16 mouse cellular contexts compared by ENCODE assay signal in the genomic region with DNA sequence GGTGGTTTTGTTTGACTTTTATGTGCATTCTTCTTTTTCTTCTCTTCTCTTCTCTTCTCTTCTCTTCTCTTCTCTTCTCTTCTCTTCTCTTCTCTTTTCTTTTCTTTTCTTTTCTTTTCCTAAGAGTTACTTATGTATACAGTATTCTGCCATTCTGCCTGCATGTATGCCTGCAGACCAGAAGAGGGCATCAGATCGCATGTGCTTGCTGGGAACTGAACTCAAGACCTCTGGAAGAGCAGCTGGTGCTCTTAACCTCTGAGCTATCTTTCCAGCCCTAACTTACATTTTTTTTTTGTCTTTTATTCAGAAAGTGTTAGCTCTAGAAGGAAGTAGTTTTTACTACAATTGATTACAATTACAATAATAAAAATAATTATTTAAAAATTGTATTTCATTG. TPM values are rescaled to one million over a fixed set of nuclear protein-coding genes. Genes with fewer than 3 reads are reported as not detected.
DNase-seq lines count a peak whose midpoint lies in the region; ATAC-seq and TF ChIP-seq lines count a peak whose summit lies in the region.
"Had no signal": no experiment of that assay in that cellular context is flagged by ENCODE, and none has a peak within 500 bp of the region (broad histone marks: within the 10 kb centered on the region; RNA-seq: fewer than 3 reads in every experiment).

No protein-coding gene starts in this region.

- no peaks in the 10 kb centered on the region for H3K4me1 ChIP-seq in intestine, postnatal 0 days (replicated peaks; ENCODE audit: control insufficient read depth, insufficient read depth, low read length)
- no peaks in the 10 kb centered on the region for H3K4me1 ChIP-seq in intestine, embryonic 16.5 days (ENCODE audit: control insufficient read depth, insufficient read depth, low read length)
- no peaks in the 10 kb centered on the region for H3K4me1 ChIP-seq in midbrain, postnatal 0 days (ENCODE audit: insufficient read depth, low read length)
- H3K4me1 ChIP-seq in midbrain, embryonic 13.5 days (replicated peaks): 0 out of 2 replicates have a peak, but pooled peaks cover 3% of the 10 kb centered on the region
- H3K4me1 ChIP-seq in small intestine, adult 2 months (ENCODE audit: control insufficient read depth, insufficient read depth, insufficient read length, low read length): no peaks in the 10 kb centered on the region
- H3K4me1 ChIP-seq in midbrain, embryonic 11.5 days (ENCODE audit: control insufficient read depth, insufficient read depth, low read length): no peaks in the 10 kb centered on the region
- H3K4me1 ChIP-seq: lung, embryonic 15.5 days; midbrain, embryonic 10.5 days; stomach, embryonic 15.5 days had no signal

- H3K9me3 ChIP-seq in intestine, postnatal 0 days (ENCODE audit: control insufficient read depth): no peaks in the 10 kb centered on the region
- H3K9me3 ChIP-seq in intestine, embryonic 16.5 days (ENCODE audit: control insufficient read depth, low read length): no peaks in the 10 kb centered on the region
- H3K9me3 ChIP-seq in midbrain, postnatal 0 days (ENCODE audit: low read length): no peaks in the 10 kb centered on the region
- no peaks in the 10 kb centered on the region for H3K9me3 ChIP-seq in midbrain, embryonic 13.5 days
- no peaks in the 10 kb centered on the region for H3K9me3 ChIP-seq in midbrain, embryonic 11.5 days (ENCODE audit: control insufficient read depth, low read length)
- H3K9me3 ChIP-seq: lung, embryonic 15.5 days; stomach, embryonic 15.5 days had no signal

- 88% methylated on average over 1 of the region's 1 CpGs for WGBS in intestine, postnatal 0 days
- WGBS in intestine, embryonic 16.5 days: 75% methylated on average over 1 of the region's 1 CpGs
- WGBS in midbrain, postnatal 0 days: 88% methylated on average over 1 of the region's 1 CpGs
- 84% methylated on average over 1 of the region's 1 CpGs for WGBS in midbrain, embryonic 13.5 days
- 77% methylated on average over 1 of the region's 1 CpGs for WGBS in small intestine, adult 2 months
- 83% methylated on average over 1 of the region's 1 CpGs for WGBS in midbrain, embryonic 11.5 days

- no peaks in the 10 kb centered on the region for H3K27me3 ChIP-seq in intestine, postnatal 0 days (replicated peaks; ENCODE audit: control insufficient read depth, insufficient read depth, low read length)
- no peaks in the 10 kb centered on the region for H3K27me3 ChIP-seq in intestine, embryonic 16.5 days (replicated peaks; ENCODE audit: control insufficient read depth, insufficient read depth, low read length)
- no peaks in the 10 kb centered on the region for H3K27me3 ChIP-seq in midbrain, postnatal 0 days (ENCODE audit: insufficient read depth, low read length)
- H3K27me3 ChIP-seq in midbrain, embryonic 13.5 days: no peaks in the 10 kb centered on the region
- H3K27me3 ChIP-seq in small intestine, adult 2 months (ENCODE audit: control insufficient read depth, insufficient read depth, low read length): no peaks in the 10 kb centered on the region
- no peaks in the 10 kb centered on the region for H3K27me3 ChIP-seq in midbrain, embryonic 11.5 days (ENCODE audit: control insufficient read depth, insufficient read depth, low read length)
- H3K27me3 ChIP-seq: lung, embryonic 15.5 days; stomach, embryonic 15.5 days had no signal

- H3K4me2 ChIP-seq in intestine, postnatal 0 days (replicated peaks; ENCODE audit: low read depth): no peak overlapping the region
- H3K4me2 ChIP-seq in intestine, embryonic 16.5 days (ENCODE audit: low read depth, low read length): no peak overlapping the region
- H3K4me2 ChIP-seq in midbrain, postnatal 0 days (ENCODE audit: low read depth, low read length, poor library complexity, severe bottlenecking): no peak overlapping the region
- H3K4me2 ChIP-seq in midbrain, embryonic 13.5 days (replicated peaks): no peak overlapping the region
- no peak overlapping the region for H3K4me2 ChIP-seq in midbrain, embryonic 11.5 days
- H3K4me2 ChIP-seq: lung, embryonic 15.5 days; stomach, embryonic 15.5 days had no signal

- H3K4me3 ChIP-seq in intestine, postnatal 0 days (ENCODE audit: low read depth, low read length): no peak overlapping the region
- H3K4me3 ChIP-seq in intestine, embryonic 16.5 days (ENCODE audit: low read length): no peak overlapping the region
- no peak overlapping the region for H3K4me3 ChIP-seq in midbrain, postnatal 0 days (ENCODE audit: low read depth, low read length)
- no peak overlapping the region for H3K4me3 ChIP-seq in midbrain, embryonic 13.5 days (replicated peaks)
- no peak overlapping the region for H3K4me3 ChIP-seq in small intestine, adult 2 months (ENCODE audit: low read depth, low read length)
- no peak overlapping the region for H3K4me3 ChIP-seq in midbrain, embryonic 11.5 days (ENCODE audit: low read depth, low read length)
- H3K4me3 ChIP-seq: lung, embryonic 15.5 days; midbrain, embryonic 10.5 days; stomach, embryonic 15.5 days had no signal

- ATAC-seq in intestine, postnatal 0 days: no peak
- no peak for ATAC-seq in intestine, embryonic 16.5 days
- no peak for ATAC-seq in midbrain, postnatal 0 days (ENCODE audit: low FRiP score)
- ATAC-seq in midbrain, embryonic 13.5 days: no peak
- no peak for ATAC-seq in midbrain, embryonic 11.5 days (ENCODE audit: low FRiP score)

- H3K9ac ChIP-seq in intestine, postnatal 0 days (ENCODE audit: low read depth, low read length): no peak overlapping the region
- H3K9ac ChIP-seq in intestine, embryonic 16.5 days (ENCODE audit: low read depth, low read length): no peak overlapping the region
- H3K9ac ChIP-seq in midbrain, postnatal 0 days (replicated peaks; ENCODE audit: low read length, poor library complexity, severe bottlenecking): no peak overlapping the region
- no peak overlapping the region for H3K9ac ChIP-seq in midbrain, embryonic 13.5 days (replicated peaks)
- H3K9ac ChIP-seq in midbrain, embryonic 11.5 days (ENCODE audit: low read length): no peak overlapping the region
- H3K9ac ChIP-seq: lung, embryonic 15.5 days; stomach, embryonic 15.5 days had no signal

- no peak for DNase-seq in midbrain, postnatal 0 days (ENCODE audit: low spot score)
- peak; percentile 37 for DNase-seq in MEL-GATA-1-ER (ENCODE audit: extremely low read depth, low read depth)
- no peak for DNase-seq in midbrain, embryonic 11.5 days (ENCODE audit: low spot score, missing footprints)
- DNase-seq in right cerebral cortex, postnatal 25 days: no peak
- DNase-seq: adrenal gland, adult 8-10 months; cerebellum, postnatal 36 days; heart, postnatal 4 days; kidney, adult 18-20 months; right cerebral cortex, postnatal 4 days had no signal

- no peak for TF ChIP-seq POLR2A in small intestine, adult 2 months (IDR thresholded peaks at IDR 0.05; ENCODE audit: low read depth, low read length)

- H3K36me3 ChIP-seq in intestine, postnatal 0 days (ENCODE audit: control insufficient read depth, insufficient read depth): peaks cover 29% of the 10 kb centered on the region
- peaks cover 8% of the 10 kb centered on the region for H3K36me3 ChIP-seq in intestine, embryonic 16.5 days (ENCODE audit: control insufficient read depth, insufficient read depth, low read length)
- H3K36me3 ChIP-seq in midbrain, postnatal 0 days (ENCODE audit: insufficient read depth, low read length): peaks cover 9% of the 10 kb centered on the region; the same call in 1 of the 2 replicates
- peaks cover 44% of the 10 kb centered on the region for H3K36me3 ChIP-seq in midbrain, embryonic 13.5 days
- peaks cover 28% of the 10 kb centered on the region for H3K36me3 ChIP-seq in small intestine, adult 2 months (ENCODE audit: control insufficient read depth, insufficient read depth, low read length)
- H3K36me3 ChIP-seq in midbrain, embryonic 11.5 days (ENCODE audit: control insufficient read depth, insufficient read depth, low read length): peaks cover 13% of the 10 kb centered on the region

- TF ChIP-seq CTCF in intestine, postnatal 0 days (IDR thresholded peaks at IDR 0.05; ENCODE audit: low read depth): peak; percentile 45; the same call in 1 of the 2 replicates
- TF ChIP-seq CTCF in midbrain, postnatal 0 days (IDR thresholded peaks at IDR 0.05): peak; percentile 50
- peak; percentile 33; the same call in 1 of the 2 replicates for TF ChIP-seq CTCF in small intestine, adult 2 months (IDR thresholded peaks at IDR 0.05; ENCODE audit: extremely low read depth, insufficient read length, insufficient replicate concordance, low read depth, low read length)

- no peak overlapping the region for H3K27ac ChIP-seq in intestine, postnatal 0 days (ENCODE audit: low read depth, low read length)
- no peak overlapping the region for H3K27ac ChIP-seq in intestine, embryonic 16.5 days (ENCODE audit: low read length)
- H3K27ac ChIP-seq in midbrain, postnatal 0 days (ENCODE audit: low read depth, low read length): no peak overlapping the region
- no peak overlapping the region for H3K27ac ChIP-seq in midbrain, embryonic 13.5 days
- H3K27ac ChIP-seq in small intestine, adult 2 months (ENCODE audit: insufficient read depth, low read depth, low read length): no peak overlapping the region
- H3K27ac ChIP-seq in midbrain, embryonic 11.5 days (ENCODE audit: low read depth, low read length): no peak overlapping the region
- H3K27ac ChIP-seq: lung, embryonic 15.5 days; midbrain, embryonic 10.5 days; stomach, embryonic 15.5 days had no signal

RNA-seq across cellular contexts. Expression of gene Clcc1, which starts 7.2 kb away (rescaled TPM):
- polyA plus RNA-seq in intestine, postnatal 0 days (2015; fragmentation: Nextera tagmentation; extraction: Ambion mirVana): 43.5 and 45.6 TPM in 2 replicates
- polyA plus RNA-seq in intestine, embryonic 16.5 days (2015; fragmentation: Nextera tagmentation; extraction: Ambion mirVana): 62.6 and 63.1 TPM in 2 replicates
- total RNA-seq in midbrain, postnatal 0 days (2014; rRNA removed): 39.6 and 55.3 TPM in 2 replicates
- 49.4 and 50.6 TPM in 2 replicates for polyA plus RNA-seq in midbrain, postnatal 0 days (2015; fragmentation: Nextera tagmentation; extraction: Ambion mirVana)
- 52.3 and 57.5 TPM in 2 replicates for polyA plus RNA-seq in midbrain, embryonic 13.5 days (2015; fragmentation: Nextera tagmentation; extraction: Ambion mirVana)
- polyA plus RNA-seq in small intestine, adult 2 months (2012; rRNA removed): 7.3 and 17.7 TPM in 2 replicates
- polyA plus RNA-seq in midbrain, embryonic 11.5 days (2014; fragmentation: Nextera tagmentation; extraction: Ambion mirVana): 64.0 and 76.2 TPM in 2 replicates
